Mouse (Mus musculus) heart, embryonic 14.5 days (tissue): ENCODE data around the gene Lamtor5. TPM values are rescaled to one million over a fixed set of nuclear protein-coding genes. Genes with fewer than 3 reads are reported as not detected.

Source experiments
- ATAC-seq: fragments of 200-750 bp; cut with Nextera tagmentation; 2 replicates; pipeline ENCODE4 v1.8.0; 2017; ENCODE audit warnings: low read depth, moderate TSS enrichment; ENCODE audit not compliant: insufficient number of reproducible peaks, insufficient read depth, low FRiP score
- H3K27ac ChIP-seq, 2 experiments: fragments of 200-500 bp in 1 of 2; fragments of 300-500 bp in 1 of 2; sonication (generic) in 1 of 2; replicated peaks in 1 of 2; 2 replicates each; pipeline ENCODE4 v1.5.1; 2012 to 2014; ENCODE audit warnings: low read depth in 2 of 2, low read length in 2 of 2, control low read depth in 1 of 2, mild to moderate bottlenecking in 1 of 2, mixed read lengths in 1 of 2; ENCODE audit not compliant: control insufficient read depth in 1 of 2, insufficient read depth in 1 of 2
- H3K27me3 ChIP-seq: fragments of 300-500 bp; sonication (generic); 2 replicates; pipeline ENCODE4 v1.6.1; 2014; ENCODE audit warnings: mild to moderate bottlenecking, low read length, control low read depth; ENCODE audit not compliant: control insufficient read depth, insufficient read depth
- H3K36me3 ChIP-seq: fragments of 300-500 bp; sonication (generic); 2 replicates; pipeline ENCODE4 v1.6.1; 2014; ENCODE audit warnings: mild to moderate bottlenecking, control low read depth, low read length, mixed read lengths; ENCODE audit not compliant: control insufficient read depth, insufficient read depth
- H3K4me1 ChIP-seq, 2 experiments: fragments of 200-500 bp in 1 of 2; fragments of 300-500 bp in 1 of 2; sonication (generic) in 1 of 2; 2 replicates each; pipeline ENCODE4 v1.6.1; 2012 to 2014; ENCODE audit warnings: low read length in 2 of 2, control low read depth in 1 of 2, mixed read lengths in 1 of 2; ENCODE audit not compliant: control insufficient read depth in 2 of 2, insufficient read depth in 2 of 2
- H3K4me2 ChIP-seq: fragments of 300-500 bp; sonication (generic); 2 replicates; pipeline ENCODE4 v1.6.1; 2014; ENCODE audit warnings: mild to moderate bottlenecking, low read length
- H3K4me3 ChIP-seq, 2 experiments: fragments of 200-500 bp in 1 of 2; fragments of 300-500 bp in 1 of 2; sonication (generic) in 1 of 2; 2 replicates each; pipeline ENCODE4 v1.5.1; 2012 to 2014; ENCODE audit warnings: low read length in 2 of 2, mild to moderate bottlenecking in 2 of 2, control low read depth in 1 of 2, low read depth in 1 of 2, moderate library complexity in 1 of 2; ENCODE audit not compliant: control insufficient read depth in 1 of 2, insufficient read depth in 1 of 2
- H3K9ac ChIP-seq: fragments of 300-500 bp; sonication (generic); 2 replicates; pipeline ENCODE4 v1.6.1; 2014; ENCODE audit warnings: mild to moderate bottlenecking, low read length
- H3K9me3 ChIP-seq: fragments of 300-500 bp; sonication (generic); 2 replicates; pipeline ENCODE4 v1.6.1; 2016; ENCODE audit warnings: low read length, control low read depth; ENCODE audit not compliant: control insufficient read depth
- WGBS: fragments of 180-500 bp; shearing (Covaris S2); extraction: QIAGEN DNeasy Blood & Tissue Kit; methylation state at CpG from one replicate; pipeline ENCODE4 v1.1.7; 2014; 5-methylcytosine and 5-hydroxymethylcytosine counted together
- polyA plus RNA-seq: library from polyadenylated mRNA; unstranded; fragments of >200 nt; fragmentation: Nextera tagmentation; extraction: Ambion mirVana; gene quantifications from 2 replicates; pipeline ENCODE4 v1.2.1, GENCODE M21; 2014

Lamtor5 gene
- polyA plus RNA-seq, 1 experiment from 2014 or later, result 207 TPM

DNA sequence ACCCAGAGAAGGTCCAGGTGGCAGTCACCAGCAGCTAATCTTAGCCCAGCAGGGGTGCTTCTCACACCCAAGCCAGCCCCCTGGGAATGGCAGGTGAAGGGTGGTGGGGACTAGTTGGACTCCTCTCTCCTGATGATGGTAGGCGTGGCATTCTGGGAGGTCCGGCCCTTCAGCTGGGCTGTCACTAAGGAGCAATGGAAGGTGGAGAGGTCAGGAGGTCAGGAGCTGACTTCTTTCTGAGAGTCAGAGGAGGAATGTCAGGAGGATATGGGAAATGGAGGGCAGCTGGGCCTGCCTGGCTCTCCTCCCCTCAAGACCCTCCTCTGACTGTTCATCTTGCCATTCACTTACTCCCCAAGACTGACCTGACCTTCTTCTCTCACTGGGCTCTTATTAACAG lies 40.6 kb upstream of the Lamtor5 start:
- Histone ChIP-seq H3K36me3 (no peaks in the 10 kb centered on the region), H3K4me2 (no peak overlapping the region), H3K9me3 (no peaks in the 10 kb centered on the region), H3K27ac (no peak overlapping the region), H3K4me1 (no peaks in the 10 kb centered on the region), H3K9ac (no peak overlapping the region), H3K27me3 (no peaks in the 10 kb centered on the region), H3K4me3 (no peak overlapping the region)
- no peak for ATAC-seq
- WGBS, result 64% methylated on average over 2 of the region's 2 CpGs

DNA sequence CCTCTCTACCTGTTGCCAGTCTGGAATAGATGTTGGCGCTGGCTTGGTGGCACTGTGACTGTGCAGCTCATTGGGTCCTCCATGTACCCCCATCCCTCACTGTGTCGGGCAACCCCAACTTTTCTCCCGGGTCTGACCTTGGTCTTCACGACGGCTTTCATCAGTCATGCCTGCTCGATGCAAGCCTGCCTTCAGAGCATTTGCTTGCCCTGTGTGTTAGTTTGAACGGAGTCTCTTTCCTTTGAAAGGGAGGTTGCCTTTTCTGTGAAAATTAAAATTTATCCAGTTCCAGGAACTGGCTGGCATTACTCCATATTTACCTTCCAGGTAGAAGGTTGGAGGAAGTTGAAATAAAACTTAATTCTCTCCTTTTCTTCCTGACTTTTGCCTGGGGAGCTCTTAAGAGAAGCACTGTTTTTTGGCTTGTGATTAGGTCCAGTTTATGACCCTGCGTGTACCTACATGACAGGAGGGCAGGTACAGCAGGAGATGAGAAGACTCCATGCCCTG lies 40.1 kb upstream of the Lamtor5 start:
- no peak overlapping the region for H3K4me2 ChIP-seq
- no peaks in the 10 kb centered on the region for H3K9me3 ChIP-seq
- H3K9ac ChIP-seq, result no peak overlapping the region
- no peaks in the 10 kb centered on the region for H3K4me1 ChIP-seq
- ATAC-seq, result no peak
- H3K4me3 ChIP-seq, result no peak overlapping the region
- H3K27me3 ChIP-seq, result no peaks in the 10 kb centered on the region
- no peaks in the 10 kb centered on the region for H3K36me3 ChIP-seq
- 86% methylated on average over 8 of the region's 8 CpGs for WGBS
- H3K27ac ChIP-seq, result no peak overlapping the region

DNA sequence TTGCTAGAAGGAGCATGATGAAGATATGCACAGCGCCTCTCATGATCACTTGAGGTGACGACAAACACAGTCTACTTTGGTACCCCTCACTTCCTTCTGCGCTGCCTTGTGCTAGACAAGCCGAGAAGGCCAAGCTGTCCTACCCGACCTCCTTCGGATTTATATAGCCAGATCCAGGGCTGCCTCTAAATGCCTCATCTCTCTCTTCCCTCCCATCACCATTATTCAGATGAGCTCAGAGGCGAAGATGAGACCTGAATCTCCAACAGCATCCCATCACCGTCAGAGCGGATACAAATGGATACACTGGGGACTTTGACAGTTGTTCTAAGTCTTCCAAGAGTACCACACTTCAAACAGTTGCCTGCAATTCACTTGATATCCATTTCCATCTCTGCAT lies 39.1 kb upstream of the Lamtor5 start, which contains the start of gene Prok1:
Gene Prok1 (minus strand): TSS at position 101 of the 400 bp plus-strand sequence.
- no peaks in the 10 kb centered on the region for H3K27me3 ChIP-seq
- WGBS, result 82% methylated on average over 9 of the region's 9 CpGs
- no peak for ATAC-seq
- no peaks in the 10 kb centered on the region for H3K4me1 ChIP-seq
- no peak within 1 kb of the TSS for H3K27ac ChIP-seq
- no peaks in the 10 kb centered on the region for H3K9me3 ChIP-seq
- no peak within 1 kb of the TSS for H3K4me2 ChIP-seq
- no peaks in the 10 kb centered on the region for H3K36me3 ChIP-seq
- no peak within 1 kb of the TSS for H3K9ac ChIP-seq
- no peak within 1 kb of the TSS for H3K4me3 ChIP-seq

DNA sequence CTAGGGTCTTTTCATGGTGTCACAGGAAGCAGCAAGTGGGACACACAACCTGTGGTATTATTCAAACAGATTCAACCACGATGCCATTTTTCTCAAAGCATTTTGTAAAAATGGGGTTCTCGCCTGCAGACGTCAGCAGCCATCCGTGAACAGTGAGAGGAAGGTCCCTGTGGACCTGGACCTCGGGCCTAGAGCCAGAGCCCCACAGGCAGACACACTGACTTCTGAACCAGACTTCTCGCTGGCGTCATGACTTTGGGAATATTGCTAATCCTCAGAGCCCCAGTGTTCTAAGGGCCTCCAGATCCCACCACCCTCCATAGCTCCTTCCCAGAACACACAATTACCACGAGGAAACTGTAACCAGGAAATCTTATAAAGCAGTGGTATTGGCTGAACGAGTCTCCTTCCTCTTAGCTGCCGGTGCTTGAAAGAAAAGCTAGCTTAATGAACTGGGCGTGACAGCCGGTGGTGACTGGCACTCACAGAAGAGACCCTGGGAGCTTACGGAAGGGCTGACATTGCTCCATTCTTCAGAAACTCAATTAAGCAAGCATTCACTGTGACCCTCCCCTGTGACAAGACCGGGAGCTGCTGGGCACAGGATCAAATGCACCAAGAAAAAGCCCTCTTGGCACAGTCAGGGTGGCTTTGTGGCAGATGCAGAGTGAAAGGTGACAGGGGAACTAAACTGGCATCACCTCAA lies 37.1 kb upstream of the Lamtor5 start:
- H3K9me3 ChIP-seq, result no peaks in the 10 kb centered on the region
- no peaks in the 10 kb centered on the region for H3K27me3 ChIP-seq
- no peaks in the 10 kb centered on the region for H3K4me1 ChIP-seq
- no peak overlapping the region for H3K9ac ChIP-seq
- H3K4me2 ChIP-seq, result no peak overlapping the region
- 54% methylated on average over 14 of the region's 14 CpGs for WGBS
- H3K4me3 ChIP-seq, result no peak overlapping the region
- no peak for ATAC-seq
- no peaks in the 10 kb centered on the region for H3K36me3 ChIP-seq
- H3K27ac ChIP-seq, result no peak overlapping the region

DNA sequence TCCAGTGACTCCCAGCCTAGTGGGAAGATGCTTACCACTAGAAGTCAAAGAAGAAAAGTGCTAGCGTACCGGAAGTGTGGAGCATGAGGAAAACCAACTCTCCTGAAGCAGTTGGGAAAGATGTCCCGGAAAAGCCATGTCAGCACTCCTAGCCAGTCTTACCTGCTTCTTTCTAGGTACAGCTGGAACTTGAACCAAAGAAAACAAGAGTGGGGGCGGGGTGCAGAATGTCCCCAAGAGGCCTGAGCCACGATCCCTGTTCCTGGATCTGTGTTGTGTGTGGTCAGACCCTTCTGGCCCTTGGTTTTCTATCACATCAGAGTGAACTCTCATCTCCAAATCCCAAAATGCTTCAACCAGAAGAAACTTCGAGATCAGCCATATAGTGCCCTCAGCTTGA lies 31.8 kb upstream of the Lamtor5 start:
- Histone ChIP-seq H3K4me2 (no peak overlapping the region), H3K4me3 (no peak overlapping the region), H3K4me1 (no peaks in the 10 kb centered on the region), H3K9me3 (no peaks in the 10 kb centered on the region), H3K36me3 (no peaks in the 10 kb centered on the region), H3K9ac (no peak overlapping the region), H3K27me3 (no peaks in the 10 kb centered on the region), H3K27ac (no peak overlapping the region)
- ATAC-seq, result no peak
- 80% methylated on average over 6 of the region's 6 CpGs for WGBS

DNA sequence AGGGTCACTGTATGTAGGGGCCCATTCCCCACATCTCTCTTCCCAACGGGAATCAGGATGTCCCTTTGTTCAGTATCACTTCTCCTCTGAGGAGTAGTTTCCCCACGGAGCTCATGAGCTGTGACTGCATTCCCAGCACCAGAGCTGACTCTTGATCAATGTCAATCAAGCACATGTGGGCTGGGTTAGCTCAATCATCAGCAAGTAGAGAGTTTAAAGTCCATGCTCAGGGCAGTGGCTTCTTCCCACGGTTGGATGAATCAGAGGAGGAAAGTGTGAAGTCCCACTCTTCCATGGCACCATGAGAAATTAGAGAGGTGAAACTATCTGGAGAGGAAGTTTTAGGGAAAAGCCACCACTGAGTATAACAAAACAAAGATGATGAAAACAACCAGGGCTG lies 29.6 kb upstream of the Lamtor5 start:
- no peaks in the 10 kb centered on the region for H3K9me3 ChIP-seq
- no peak overlapping the region for H3K4me3 ChIP-seq

GRCm38 (mm10) chr3:107250320-107250719 lies 28.3 kb upstream of the Lamtor5 start:
- H3K27ac ChIP-seq, result no peak overlapping the region
- WGBS, result 4% methylated on average over 2 of the region's 2 CpGs
- H3K9me3 ChIP-seq, result no peaks in the 10 kb centered on the region
- no peak overlapping the region for H3K4me2 ChIP-seq
- no peak for ATAC-seq
- no peaks in the 10 kb centered on the region for H3K27me3 ChIP-seq
- H3K36me3 ChIP-seq, result no peaks in the 10 kb centered on the region
- H3K4me3 ChIP-seq, result no peak overlapping the region
- H3K4me1 ChIP-seq, result no peaks in the 10 kb centered on the region
- H3K9ac ChIP-seq, result no peak overlapping the region

More for the DNA sequence above, 29.6 kb upstream of the Lamtor5 start:
- no peak for ATAC-seq
- no peak overlapping the region for H3K27ac ChIP-seq
- H3K27me3 ChIP-seq, result no peaks in the 10 kb centered on the region
- H3K36me3 ChIP-seq, result no peaks in the 10 kb centered on the region
- WGBS, result 34% methylated on average over 3 of the region's 3 CpGs
- no peak overlapping the region for H3K9ac ChIP-seq
- H3K4me2 ChIP-seq, result no peak overlapping the region
- no peaks in the 10 kb centered on the region for H3K4me1 ChIP-seq

DNA sequence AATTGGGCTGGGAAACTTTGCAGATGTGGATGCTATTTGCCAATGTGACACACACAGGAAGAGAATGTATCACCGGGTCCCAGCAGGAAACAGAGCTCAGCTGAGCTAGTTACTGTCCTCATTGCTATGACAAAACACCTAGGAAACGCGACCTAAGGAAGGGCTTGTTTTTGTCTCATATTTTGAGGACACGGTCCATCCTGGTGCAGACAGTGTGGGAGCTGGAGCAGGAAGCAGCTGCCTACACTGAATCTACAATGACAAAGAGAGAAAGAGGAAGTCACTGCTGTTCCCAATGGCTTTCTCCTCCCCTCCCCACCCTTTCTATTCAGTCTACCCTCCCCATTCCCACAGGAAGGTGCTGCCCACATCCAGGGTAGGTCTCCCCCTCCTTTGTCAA lies 26.6 kb upstream of the Lamtor5 start:
- Histone ChIP-seq H3K9me3 (no peaks in the 10 kb centered on the region), H3K36me3 (no peaks in the 10 kb centered on the region), H3K4me3 (no peak overlapping the region), H3K9ac (no peak overlapping the region), H3K4me2 (no peak overlapping the region), H3K27me3 (no peaks in the 10 kb centered on the region), H3K4me1 (no peaks in the 10 kb centered on the region), H3K27ac (peak overlapping the region in 1 of 2 experiments; percentile 17; a peak in 1 of 4 replicates)
- ATAC-seq, result peak; percentile 47; the same call in 1 of the 2 replicates
- 46% methylated on average over 4 of the region's 4 CpGs for WGBS
